Mouse (Mus musculus) intestine, embryonic 16.5 days (tissue): ENCODE data around the gene Gm10382. TPM values are rescaled to one million over a fixed set of nuclear protein-coding genes. Genes with fewer than 3 reads are reported as not detected.
"Not testable (repeated sequence)": the region's sequence is repeated elsewhere in the genome, so short reads cannot be mapped to it uniquely, and the experiment has no call there.

Experiments used
- ATAC-seq: fragments of 200-750 bp; cut with Nextera tagmentation; 2 replicates; pipeline ENCODE4 v1.8.0; 2017; ENCODE audit warnings: moderate TSS enrichment, moderate library complexity
- H3K27ac ChIP-seq: fragments of 300-500 bp; sonication (generic); 2 replicates; pipeline ENCODE4 v1.5.1; 2014; ENCODE audit warnings: mild to moderate bottlenecking, low read length
- H3K27me3 ChIP-seq: fragments of 300-500 bp; sonication (generic); replicated peaks from 2 replicates; pipeline ENCODE4 v1.6.1; 2014; ENCODE audit warnings: low read length, control low read depth, mixed read lengths; ENCODE audit not compliant: control insufficient read depth, insufficient read depth
- H3K36me3 ChIP-seq: fragments of 300-500 bp; sonication (generic); 2 replicates; pipeline ENCODE4 v1.6.1; 2014; ENCODE audit warnings: low read length, control low read depth; ENCODE audit not compliant: control insufficient read depth, insufficient read depth
- H3K4me1 ChIP-seq: fragments of 300-500 bp; sonication (generic); 2 replicates; pipeline ENCODE4 v1.6.1; 2014; ENCODE audit warnings: low read length, control low read depth, mixed read lengths; ENCODE audit not compliant: control insufficient read depth, insufficient read depth
- H3K4me2 ChIP-seq: fragments of 300-500 bp; sonication (generic); 2 replicates; pipeline ENCODE4 v1.6.1; 2014; ENCODE audit warnings: low read depth, low read length, control low read depth
- H3K4me3 ChIP-seq: fragments of 300-500 bp; sonication (generic); 2 replicates; pipeline ENCODE4 v1.5.1; 2014; ENCODE audit warnings: mild to moderate bottlenecking, low read length
- H3K9ac ChIP-seq: fragments of 300-500 bp; sonication (generic); 2 replicates; pipeline ENCODE4 v1.6.1; 2014; ENCODE audit warnings: low read depth, low read length
- H3K9me3 ChIP-seq: fragments of 300-500 bp; sonication (generic); 2 replicates; pipeline ENCODE4 v1.6.1; 2016; ENCODE audit warnings: low read length, control low read depth; ENCODE audit not compliant: control insufficient read depth
- WGBS: fragments of 180-500 bp; shearing (Covaris S2); extraction: QIAGEN DNeasy Blood & Tissue Kit; methylation state at CpG from one replicate; pipeline ENCODE4 v1.1.7; 2014; 5-methylcytosine and 5-hydroxymethylcytosine counted together
- polyA plus RNA-seq: library from polyadenylated mRNA; unstranded; fragments of >200 nt; fragmentation: Nextera tagmentation; extraction: Ambion mirVana; gene quantifications from 2 replicates; pipeline ENCODE4 v1.2.1, GENCODE M21; 2015

Gm10382 gene
- polyA plus RNA-seq, 1 experiment from 2014 or later, result 0.24 TPM

DNA sequence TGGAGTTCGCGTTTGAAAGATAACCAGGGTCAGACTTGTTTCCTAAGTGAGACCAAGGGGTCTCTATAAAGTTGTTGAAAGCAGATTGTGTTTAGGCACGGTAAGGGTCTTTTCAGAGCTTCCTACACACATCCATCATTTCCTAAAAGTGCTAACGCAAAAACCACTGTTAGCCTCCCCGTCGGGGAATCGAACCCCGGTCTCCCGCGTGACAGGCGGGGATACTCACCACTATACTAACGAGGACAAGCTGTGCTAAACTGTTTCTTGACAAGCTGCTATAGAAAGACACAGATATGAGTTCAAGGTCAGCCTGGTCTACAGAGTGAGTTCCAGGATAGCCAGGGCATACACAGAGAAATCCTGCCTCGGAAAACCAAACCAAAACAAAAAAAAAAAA, 19.7 kb downstream of the Gm10382 start:
- Histone ChIP-seq H3K9me3 (no peaks in the 10 kb centered on the region), H3K9ac (peak overlapping the region; percentile 50; the same call in 1 of the 2 replicates), H3K4me2 (peak overlapping the region; percentile 52), H3K4me1 (peaks cover 18% of the 10 kb centered on the region), H3K4me3 (peak overlapping the region; percentile 47), H3K27me3 (no peaks in the 10 kb centered on the region), H3K36me3 (peaks cover 4% of the 10 kb centered on the region; the same call in 1 of the 2 replicates), H3K27ac (0 out of 2 replicates have a peak overlapping the region, but pooled peaks have one; percentile 57)
- WGBS, result 0% methylated on average over 13 of the region's 13 CpGs
- peak; percentile 47 for ATAC-seq

DNA sequence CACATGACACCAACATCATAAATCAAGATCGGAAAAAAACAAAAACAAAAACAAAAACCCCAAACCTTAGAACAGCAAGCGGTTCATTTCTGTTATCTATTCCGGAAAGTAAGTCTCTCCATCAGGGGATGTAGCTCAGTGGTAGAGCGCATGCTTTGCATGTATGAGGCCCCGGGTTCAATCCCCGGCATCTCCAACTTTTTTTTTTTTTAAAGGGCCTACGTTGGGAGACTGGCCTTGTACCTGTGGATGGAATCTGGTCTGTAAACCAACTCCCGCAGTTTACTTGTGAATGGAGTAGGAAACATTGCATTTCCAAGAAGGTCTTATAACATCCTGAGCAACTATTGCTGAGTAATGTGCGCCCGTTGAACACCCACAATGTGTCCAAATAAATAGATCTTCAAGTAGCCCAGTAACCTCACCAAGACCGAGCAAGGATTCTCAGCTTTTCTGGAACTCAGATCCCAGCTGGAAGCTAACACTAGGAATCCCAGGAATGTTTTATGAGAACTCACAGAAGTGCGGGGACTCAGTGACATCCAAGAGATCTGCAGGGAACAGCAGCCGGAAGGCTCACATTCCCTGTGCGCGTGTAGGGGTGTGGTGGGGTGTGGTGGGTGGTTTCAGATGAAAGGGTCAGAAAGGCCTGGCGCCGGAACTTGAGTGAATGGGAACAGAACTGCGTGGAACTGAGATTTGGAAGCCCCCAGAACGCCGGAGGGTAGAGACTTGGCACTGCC, 20.4 kb downstream of the Gm10382 start:
- Histone ChIP-seq H3K36me3 (peaks cover 9% of the 10 kb centered on the region; the same call in 1 of the 2 replicates), H3K4me1 (peaks cover 18% of the 10 kb centered on the region), H3K4me2 (peak overlapping the region; percentile 52), H3K9ac (peak overlapping the region; percentile 50; the same call in 1 of the 2 replicates), H3K27ac (peak overlapping the region; percentile 57; the same call in 1 of the 2 replicates), H3K9me3 (no peaks in the 10 kb centered on the region), H3K27me3 (no peaks in the 10 kb centered on the region), H3K4me3 (peak overlapping the region; percentile 47)
- WGBS, result 10% methylated on average over 20 of the region's 20 CpGs
- ATAC-seq, result peak; percentile 63

DNA sequence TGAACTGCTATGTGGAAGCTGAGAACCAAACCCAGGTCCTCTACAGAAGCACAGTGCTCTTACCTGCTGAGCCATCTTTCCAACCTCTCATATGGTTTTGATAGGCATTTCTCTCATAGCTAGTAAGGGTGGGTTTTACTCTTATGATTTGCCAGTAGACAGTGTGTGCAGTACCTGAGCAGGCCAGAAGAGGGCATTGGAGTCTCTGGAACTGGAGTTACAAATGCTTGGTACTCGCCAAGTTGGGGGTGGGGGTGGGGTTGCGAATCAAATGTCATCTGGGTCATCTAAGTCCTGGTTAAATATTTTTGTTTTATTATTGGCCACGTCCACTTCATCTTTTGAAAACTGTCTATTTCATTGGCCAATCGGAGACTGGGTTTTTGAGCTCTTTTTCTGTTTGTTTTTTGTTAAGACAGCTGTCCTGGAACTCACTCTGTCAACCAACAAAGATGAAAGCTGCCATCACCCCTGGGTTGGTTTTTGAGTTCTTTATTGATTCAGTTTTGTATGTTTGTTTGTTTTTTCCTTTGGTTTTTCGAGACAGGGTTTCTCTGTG, 22.9 kb downstream of the Gm10382 start:
- 59% methylated on average over 5 of the region's 5 CpGs for WGBS
- Histone ChIP-seq H3K27me3 (no peaks in the 10 kb centered on the region), H3K9ac (no peak overlapping the region), H3K27ac (no peak overlapping the region), H3K36me3 (peaks cover 26% of the 10 kb centered on the region), H3K9me3 (no peaks in the 10 kb centered on the region), H3K4me3 (no peak overlapping the region), H3K4me1 (peaks cover 14% of the 10 kb centered on the region), H3K4me2 (no peak overlapping the region)
- no peak for ATAC-seq

DNA sequence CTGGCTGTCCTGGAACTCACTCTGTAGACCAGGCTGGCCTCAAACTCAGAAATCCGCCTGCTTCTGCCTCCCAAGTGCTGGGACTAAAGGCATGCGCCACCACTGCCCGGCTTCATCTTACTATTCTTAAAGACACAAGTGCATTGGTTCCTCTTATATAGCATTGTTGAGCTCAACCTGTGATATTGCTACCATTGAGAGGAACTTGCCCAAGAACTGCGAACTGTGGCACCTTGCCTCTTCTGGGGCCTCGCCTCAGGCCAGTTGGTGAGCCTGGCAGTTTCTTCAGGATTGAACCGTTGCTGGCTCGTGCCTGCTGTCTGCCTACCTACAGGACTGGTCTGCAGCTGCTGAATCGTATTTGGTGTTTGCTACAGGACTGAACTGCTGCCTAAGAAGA, 23.4 kb downstream of the Gm10382 start:
- H3K27ac ChIP-seq, H3K4me1 ChIP-seq, H3K27me3 ChIP-seq, H3K9me3 ChIP-seq, H3K9ac ChIP-seq, H3K4me3 ChIP-seq, ATAC-seq, H3K4me2 ChIP-seq: not testable (repeated sequence)
- peaks cover 28% of the 10 kb centered on the region for H3K36me3 ChIP-seq
- WGBS, result 87% methylated on average over 8 of the region's 8 CpGs

DNA sequence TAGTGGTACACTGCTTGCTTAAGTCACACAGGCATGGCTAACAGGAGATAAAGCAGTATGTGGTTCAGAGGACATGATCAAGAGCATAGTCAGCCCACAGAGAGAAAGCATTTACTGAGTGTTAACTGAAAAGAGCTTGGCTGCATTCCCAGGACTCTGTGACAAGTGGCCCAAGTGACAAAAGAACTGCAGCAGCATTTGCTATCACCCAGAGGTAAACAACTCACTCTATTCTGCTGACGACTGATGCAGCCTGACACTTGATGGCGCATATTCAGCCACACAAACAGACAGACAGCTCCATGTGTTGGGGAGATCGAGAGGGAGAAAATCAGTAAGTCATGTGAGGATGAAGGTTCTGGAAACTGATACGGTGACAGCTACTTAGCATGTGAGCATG, 24.6 kb downstream of the Gm10382 start:
- Histone ChIP-seq H3K36me3 (peaks cover 31% of the 10 kb centered on the region), H3K27ac (no peak overlapping the region), H3K9me3 (no peaks in the 10 kb centered on the region), H3K4me1 (peaks cover 9% of the 10 kb centered on the region), H3K9ac (no peak overlapping the region), H3K4me2 (no peak overlapping the region), H3K27me3 (no peaks in the 10 kb centered on the region), H3K4me3 (no peak overlapping the region)
- WGBS, result 84% methylated on average over 4 of the region's 4 CpGs
- no peak for ATAC-seq

DNA sequence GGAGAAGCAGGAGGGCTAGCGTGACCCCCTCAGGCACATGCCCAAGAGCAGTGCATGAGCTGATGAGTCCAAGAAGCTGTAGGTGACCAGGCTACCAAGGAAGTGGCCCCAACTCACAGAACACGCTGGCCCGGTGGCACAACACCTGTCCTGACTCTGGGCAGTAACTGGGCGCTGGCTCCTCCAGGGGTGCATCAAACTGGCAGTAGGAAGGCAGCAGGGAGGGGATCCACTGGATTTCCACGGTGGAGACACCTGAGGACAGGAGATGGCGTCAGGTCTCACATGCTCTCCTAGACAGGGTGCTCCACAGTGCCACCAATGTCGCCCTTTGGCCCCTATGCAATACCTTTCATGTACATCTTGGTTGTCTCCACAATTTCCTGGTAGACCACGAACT, 27.1 kb downstream of the Gm10382 start:
- Histone ChIP-seq H3K27me3 (no peaks in the 10 kb centered on the region), H3K4me3 (no peak overlapping the region), H3K36me3 (peaks cover 33% of the 10 kb centered on the region), H3K9me3 (no peaks in the 10 kb centered on the region), H3K4me1 (no peaks in the 10 kb centered on the region), H3K9ac (no peak overlapping the region), H3K4me2 (no peak overlapping the region), H3K27ac (no peak overlapping the region)
- whole genome bisulfite sequencing, result 91% methylated on average over 8 of the region's 8 CpGs
- no peak for ATAC-seq

DNA sequence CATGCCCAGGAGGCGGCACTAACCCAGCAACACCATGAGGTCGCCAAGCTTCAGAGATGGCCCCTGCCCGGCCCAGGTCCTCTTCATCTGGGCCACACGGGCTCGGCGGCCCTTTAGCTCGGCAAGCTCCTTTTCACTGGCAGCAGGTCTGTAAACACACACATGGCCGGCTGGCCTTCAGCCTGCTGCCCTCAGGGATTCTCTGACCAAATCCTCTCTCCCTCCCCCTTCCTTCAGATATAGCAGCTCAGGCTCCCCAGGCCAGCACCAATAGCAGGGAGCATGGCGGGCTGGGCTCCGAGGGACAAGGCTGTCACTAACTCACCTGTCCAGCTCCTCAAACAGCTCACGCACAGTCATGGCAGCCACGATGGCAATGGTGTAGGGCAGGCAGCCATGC, 29.5 kb downstream of the Gm10382 start:
- Histone ChIP-seq H3K4me1 (no peaks in the 10 kb centered on the region), H3K4me3 (no peak overlapping the region), H3K9ac (no peak overlapping the region), H3K27me3 (no peaks in the 10 kb centered on the region), H3K36me3 (peaks cover 47% of the 10 kb centered on the region), H3K9me3 (no peaks in the 10 kb centered on the region), H3K4me2 (no peak overlapping the region), H3K27ac (no peak overlapping the region)
- 89% methylated on average over 12 of the region's 12 CpGs for WGBS
- ATAC-seq, result no peak

DNA sequence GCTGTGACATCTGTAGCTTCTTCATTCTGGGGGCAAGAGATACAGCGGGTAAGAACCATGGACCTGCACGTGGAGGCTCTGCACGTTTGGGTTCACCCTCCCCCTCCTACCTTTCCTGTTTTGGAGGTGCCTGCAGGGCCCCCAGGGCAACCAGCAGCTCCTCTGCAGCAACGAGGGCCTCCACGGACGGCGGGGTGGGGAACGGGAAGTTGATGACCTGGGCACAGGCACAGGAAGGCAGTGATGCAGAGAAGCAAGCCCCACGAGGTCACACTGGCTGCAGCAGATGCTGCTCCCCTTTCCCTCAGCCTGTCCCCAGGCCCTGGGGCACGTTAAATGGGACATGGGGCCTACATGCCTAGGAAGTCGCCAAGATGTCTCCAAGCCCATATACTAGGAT, 30.0 kb downstream of the Gm10382 start:
- H3K9ac ChIP-seq, result no peak overlapping the region
- H3K27me3 ChIP-seq, result no peaks in the 10 kb centered on the region
- H3K27ac ChIP-seq, result no peak overlapping the region
- H3K4me2 ChIP-seq, result no peak overlapping the region
- H3K9me3 ChIP-seq, result no peaks in the 10 kb centered on the region
- no peak for ATAC-seq
- H3K4me3 ChIP-seq, result no peak overlapping the region
- no peaks in the 10 kb centered on the region for H3K4me1 ChIP-seq
- H3K36me3 ChIP-seq, result peaks cover 46% of the 10 kb centered on the region
- WGBS, result 80% methylated on average over 11 of the region's 11 CpGs

DNA sequence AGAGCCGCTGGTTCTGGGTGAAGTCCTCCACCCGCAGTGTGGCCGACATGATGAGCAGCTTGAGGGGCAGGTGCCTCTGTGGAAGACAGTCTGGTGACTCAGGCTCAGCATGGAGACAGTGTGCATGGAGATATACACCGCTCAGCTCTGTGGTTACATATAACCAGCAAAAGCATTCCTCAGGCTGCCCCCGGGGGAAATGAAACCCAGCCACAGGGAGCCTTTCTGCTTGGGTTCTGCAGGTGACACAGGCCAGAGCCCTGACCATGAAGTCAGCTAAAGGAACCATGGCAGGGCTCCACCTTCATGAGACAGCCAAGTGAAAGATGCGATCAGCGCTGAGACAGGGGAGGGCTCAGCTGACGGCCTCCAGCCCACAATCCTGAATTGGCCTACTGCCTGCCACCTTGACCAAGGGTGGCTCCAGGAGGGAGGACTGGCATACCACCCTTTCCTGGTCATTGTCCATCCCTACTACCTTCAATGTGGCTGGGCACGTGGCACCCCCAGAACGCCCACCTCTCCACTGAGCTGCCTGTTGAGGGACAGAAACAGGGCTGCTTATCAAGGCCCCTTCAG, 36.7 kb downstream of the Gm10382 start:
- WGBS, result 93% methylated on average over 10 of the region's 10 CpGs
- no peak overlapping the region for H3K4me2 ChIP-seq
- H3K27me3 ChIP-seq, result no peaks in the 10 kb centered on the region
- no peaks in the 10 kb centered on the region for H3K9me3 ChIP-seq
- H3K4me1 ChIP-seq, result no peaks in the 10 kb centered on the region
- no peak overlapping the region for H3K4me3 ChIP-seq
- ATAC-seq, result no peak
- peaks cover 56% of the 10 kb centered on the region for H3K36me3 ChIP-seq
- H3K27ac ChIP-seq, result no peak overlapping the region
- H3K9ac ChIP-seq, result no peak overlapping the region
